Mouse (Mus musculus) layer of hippocampus, postnatal 25 days (tissue): ENCODE measurements at regions not wholly inside any gene's neighbourhood (a gene's known extent, or its start where the extent isn't known, plus 50 kb on each side); places are given as distances from the start of the nearest gene placed in this dataset.
A peak's percentile ranks its signal among the peaks of the same experiment; 100 is the strongest.
"Not testable (repeated sequence)": the region's sequence is repeated elsewhere in the genome, so short reads cannot be mapped to it uniquely, and the experiment has no call there.

Experiments used
- DNase-seq, 2 experiments: peaks; one replicate each; pipeline ENCODE4 v3.0.0; 2022; ENCODE audit warnings: mixed read lengths in 2 of 2, low spot score in 1 of 2; ENCODE audit errors: extremely low spot score in 1 of 2

DNA sequence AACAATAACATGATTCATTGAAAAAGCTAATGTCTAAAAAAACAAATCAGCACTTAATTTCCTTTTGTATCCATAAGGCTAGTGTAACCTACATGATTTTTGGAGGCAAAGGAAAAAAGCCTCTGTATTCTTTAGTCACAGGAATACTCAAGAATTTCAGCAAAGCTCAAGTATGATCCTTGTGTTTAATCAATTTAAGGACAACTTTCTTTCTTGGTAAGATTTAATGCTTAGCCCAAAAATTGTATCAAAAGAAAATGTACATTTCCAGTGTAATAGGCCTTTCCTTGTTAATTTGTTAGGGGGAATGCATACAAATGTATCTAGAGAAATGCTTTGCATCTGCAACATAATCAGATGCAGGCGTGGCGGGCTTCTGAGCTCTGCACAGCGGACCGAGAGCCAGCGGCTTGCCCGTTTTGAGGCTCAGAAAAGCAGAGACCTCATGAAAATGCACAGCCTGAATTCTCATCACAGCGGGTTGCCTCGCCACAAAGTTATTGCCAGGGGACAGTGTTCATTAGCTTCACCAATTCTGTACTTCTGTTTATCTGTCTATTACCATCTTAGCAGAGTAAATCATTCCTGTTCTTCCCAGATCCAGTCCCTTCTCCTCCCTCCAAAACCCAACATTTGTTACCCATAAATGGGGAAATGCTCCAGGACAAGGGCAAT is 133.2 kb upstream of the Kiz start:
- DNase-seq, result no peak

DNA sequence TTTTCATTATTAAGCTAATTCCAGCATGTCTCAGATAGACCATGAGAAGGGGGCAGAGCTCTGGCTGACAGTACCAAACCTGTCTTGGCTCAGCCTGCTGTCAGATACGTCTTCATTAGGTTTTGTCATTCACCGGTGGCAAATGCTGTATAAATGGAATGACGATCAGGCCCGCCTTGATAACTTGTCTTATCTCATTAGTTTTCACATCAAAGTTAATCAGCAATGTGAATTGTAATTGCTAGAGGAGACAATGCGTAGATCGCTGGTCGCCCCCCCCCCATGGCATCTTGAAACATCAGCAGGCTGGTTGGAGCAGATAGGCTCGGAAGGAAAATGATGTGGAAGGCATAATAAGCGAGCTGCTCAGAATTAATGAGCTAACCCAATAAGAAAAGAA is 132.5 kb upstream of the Kiz start:
- DNase-seq, result no peak

GRCm38 (mm10) chr2:146723671-146724070 is 132.0 kb upstream of the Kiz start:
- no peak for DNase-seq

GRCm38 (mm10) chr2:146724142-146724679 is 131.5 kb upstream of the Kiz start:
- DNase-seq, result no peak

- DNase-seq, result no peak
Observed at GRCm38 (mm10) chr2:146724924-146725555, 130.6 kb upstream of the Kiz start.

DNA sequence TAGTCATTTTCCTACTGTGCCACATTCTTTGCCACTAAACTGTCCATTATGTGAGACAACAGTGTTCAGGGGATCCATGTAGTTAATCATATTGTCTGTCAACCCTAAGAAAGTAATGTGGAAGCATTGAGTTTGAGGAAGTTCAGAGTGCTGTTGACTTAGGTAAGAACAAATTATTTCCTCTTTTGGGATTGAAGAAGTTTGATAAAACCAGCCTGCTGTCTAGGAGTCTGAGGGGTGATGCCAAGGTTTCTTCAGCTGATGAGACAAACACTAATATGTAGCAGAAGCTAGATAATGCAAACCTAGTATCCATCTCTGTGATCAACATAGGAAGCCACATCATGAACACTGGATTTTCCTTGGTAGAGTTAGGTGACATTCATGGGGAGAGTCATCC is 127.0 kb upstream of the Kiz start:
- DNase-seq, result no peak

GRCm38 (mm10) chr2:146731081-146731480 is 124.6 kb upstream of the Kiz start:
- no peak for DNase-seq

GRCm38 (mm10) chr2:146732891-146733290 is 122.8 kb upstream of the Kiz start:
- not testable (repeated sequence) for DNase-seq

GRCm38 (mm10) chr2:146744396-146744795 is 111.3 kb upstream of the Kiz start:
- DNase-seq, result no peak

DNA sequence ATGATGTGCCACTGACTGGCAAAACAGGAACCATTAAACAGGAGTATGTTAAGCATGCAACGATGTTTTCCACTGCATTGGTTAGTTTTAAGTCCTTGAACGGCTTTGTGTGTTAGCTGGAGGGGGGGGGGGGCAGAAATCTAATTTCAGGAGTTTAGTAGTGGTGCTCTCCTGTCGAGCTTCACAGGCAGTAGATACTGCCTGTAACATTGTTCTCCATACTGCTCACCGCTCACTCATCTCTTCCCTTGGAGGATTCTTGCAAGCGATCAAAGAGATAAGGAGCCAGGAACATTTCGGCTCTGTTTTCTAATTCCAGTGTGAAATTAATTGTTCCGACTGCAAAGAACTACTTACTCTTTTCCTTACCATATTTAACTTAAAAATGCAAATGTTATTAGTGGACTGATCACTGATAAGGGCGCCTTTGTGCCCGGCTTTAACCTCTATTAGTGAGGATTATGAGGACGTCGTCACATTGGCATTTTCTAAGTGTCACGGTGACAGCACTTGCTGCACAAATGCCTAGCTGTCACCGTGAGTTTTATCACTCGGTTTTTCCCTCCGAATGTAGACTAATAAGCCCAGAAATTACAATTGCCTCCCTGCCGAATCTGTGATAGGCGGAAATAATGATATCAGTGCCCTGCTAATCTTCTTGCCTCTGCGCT is 110.5 kb upstream of the Kiz start:
- no peak for DNase-seq

DNA sequence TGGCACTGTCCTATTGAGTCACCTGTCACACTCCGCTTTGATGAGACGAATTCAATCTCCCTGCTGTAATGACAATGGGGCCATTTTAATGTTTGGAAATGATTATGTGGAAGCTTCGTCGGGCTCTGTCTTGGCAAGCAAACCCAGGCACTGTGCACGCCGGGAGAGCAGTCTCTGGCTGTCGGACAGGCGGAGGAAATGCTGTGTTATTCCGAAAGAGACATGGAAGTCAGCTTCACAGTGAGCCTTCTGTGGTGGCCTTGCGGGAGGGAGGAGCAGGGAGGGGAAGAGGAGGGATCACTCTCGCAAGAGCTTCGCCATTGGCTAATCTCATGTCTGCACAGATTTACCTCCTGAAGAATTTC is 110.0 kb upstream of the Kiz start:
- peak; percentile 35 to 42 for DNase-seq

DNA sequence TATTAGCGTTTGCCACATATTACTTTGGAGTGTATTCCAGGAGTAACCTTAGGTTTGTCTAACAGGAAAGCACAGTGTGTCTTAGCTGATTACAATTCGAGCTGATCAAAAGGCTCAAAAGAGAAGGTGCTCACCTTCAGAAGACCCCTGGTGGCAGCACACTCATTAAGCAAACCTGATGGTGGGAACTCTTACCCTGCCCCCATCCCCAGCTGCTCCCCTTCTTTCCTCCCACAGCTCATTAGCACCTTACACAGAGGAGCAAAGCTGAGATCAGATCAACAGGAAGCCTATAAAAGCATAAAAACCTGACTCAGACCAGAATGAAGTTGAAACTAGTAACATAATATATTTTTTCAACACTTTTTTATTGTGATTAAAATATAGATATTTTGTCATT is 101.7 kb upstream of the Kiz start:
- no peak for DNase-seq

- no peak for DNase-seq
Observed at GRCm38 (mm10) chr2:146763522-146764144, 92.0 kb upstream of the Kiz start.

DNA sequence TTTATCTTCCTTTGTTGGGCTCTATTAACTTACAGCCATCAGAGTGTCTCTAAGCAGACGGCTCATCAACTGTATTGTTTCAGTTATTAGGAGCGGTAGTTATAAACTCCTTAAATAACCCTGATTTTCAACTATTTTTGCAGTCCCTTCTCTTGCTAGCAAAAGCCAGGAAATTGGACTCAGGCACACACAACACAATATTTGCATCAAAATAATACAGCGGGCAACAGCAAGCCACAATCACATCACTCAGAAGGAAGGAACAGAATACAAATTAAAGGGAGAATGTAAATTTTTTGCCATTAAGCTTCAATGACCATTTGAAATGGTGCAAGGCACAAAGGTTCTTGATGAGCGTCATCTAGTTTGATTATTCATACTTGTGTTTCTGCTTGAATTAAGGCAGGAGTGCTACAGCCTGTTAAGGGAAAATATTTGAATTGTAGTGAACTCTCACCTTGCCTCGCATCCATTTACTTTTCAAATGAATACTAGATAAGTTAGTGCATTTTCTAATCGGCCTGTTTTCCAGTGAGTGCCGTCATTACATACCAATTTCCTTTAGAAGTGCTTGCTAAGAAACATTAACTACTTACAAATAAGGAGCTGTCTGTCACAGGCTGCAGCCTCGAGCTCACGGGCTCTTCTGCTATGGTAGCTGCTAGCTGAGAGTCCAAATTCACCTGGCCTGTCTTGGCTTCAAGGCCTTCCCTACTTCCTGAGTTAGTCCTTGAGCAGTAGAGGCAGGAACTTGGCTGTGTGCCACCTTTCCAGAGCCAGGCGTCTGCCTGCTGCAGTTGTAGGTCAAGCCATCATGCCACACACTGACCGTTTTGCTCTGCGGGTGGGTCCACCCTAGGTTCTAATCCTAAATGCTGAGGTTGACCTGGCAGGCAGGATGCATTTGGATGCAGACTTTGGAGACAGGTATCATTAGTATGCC is 91.1 kb upstream of the Kiz start:
- no peak for DNase-seq

GRCm38 (mm10) chr2:146774876-146775275 is 80.8 kb upstream of the Kiz start:
- DNase-seq, result no peak

DNA sequence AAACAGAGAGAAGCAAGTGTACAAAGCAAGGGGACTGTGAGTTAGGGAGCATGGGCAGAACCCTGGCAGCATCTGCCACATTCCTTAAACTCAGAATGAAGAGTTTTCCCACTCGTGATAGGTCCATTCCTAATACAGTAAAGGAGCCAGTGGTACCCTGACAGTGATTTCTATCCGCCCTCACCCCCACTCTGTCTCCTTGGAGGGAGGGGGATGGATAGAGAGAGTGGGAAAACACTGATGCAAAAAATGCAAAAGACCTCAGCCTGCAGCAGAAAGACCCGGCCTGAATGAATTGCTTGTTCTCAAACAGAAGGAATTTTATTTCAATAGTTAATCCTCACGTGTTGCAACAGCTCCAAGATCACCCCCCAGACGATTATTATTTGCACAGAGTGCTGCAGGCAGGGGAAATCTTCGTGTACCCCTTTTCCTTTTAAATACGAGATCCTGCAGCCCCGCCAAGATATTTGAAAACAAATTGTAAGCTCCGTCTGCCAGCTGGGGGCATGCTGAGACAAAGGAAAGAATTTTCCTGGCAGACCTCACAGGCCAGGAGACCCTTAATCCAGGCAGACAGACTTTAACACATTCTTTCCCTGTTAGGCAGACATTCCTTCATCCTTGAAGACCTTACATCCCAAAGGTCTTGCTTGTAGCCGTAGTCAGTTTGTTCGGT is 68.4 kb upstream of the Kiz start:
- DNase-seq, result no peak

DNA sequence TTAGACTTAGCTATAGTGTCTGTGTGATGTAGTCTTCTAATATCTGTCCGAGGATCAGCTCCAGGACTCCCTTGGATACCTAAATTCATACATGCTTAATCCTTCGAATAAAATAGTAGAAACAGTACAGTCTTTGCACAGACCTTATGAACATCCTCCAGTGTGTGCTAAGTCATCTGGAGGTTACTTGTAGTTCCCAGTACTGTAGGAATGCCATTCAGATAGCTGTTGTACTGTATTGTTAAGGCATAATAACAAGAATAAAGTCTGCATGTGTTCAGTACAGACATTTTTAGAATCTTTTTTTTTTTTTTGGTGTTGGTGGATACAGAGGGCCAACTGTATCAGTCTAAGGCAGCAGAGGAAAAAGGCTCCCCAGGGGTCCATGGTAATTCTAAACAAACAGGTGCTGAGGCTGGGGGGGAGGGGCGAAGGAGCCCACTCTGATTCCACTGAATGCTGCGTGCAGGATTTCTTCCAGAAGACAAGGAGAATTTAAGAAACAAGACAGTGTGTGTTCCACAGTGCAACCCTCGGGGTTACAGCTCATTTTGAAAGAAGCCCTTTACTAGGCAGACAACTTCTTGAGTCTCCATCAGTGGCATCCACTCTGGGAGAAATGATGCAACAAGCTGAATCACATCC is 67.7 kb upstream of the Kiz start:
- DNase-seq, result no peak

DNA sequence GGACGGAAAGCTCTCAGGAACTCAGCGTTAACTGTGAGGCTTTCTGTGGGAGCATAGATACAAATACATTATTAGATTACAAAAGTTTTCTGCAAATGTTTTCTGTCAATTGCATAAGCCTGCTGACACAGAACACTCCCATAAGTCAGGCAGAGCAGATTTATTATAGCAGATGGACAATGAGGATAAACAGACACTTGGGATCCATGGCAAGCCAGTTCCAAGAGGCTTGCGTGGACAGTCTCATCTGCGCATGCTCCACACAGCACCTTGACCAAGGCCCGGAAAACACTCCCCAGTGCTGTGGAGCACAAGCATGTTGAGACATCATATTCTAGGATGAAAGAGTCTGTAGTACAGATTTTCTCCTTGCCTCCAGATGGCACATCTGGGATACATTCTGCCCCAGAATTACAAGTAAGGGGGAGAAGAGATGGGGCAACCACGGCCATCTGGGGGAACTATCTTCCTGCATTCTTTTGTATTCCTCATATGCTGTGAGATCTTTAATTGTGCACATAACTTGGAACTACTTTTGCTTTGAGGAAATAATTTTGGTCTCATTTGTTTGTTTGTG is 62.7 kb upstream of the Kiz start:
- peak; percentile 15 to 23 for DNase-seq

DNA sequence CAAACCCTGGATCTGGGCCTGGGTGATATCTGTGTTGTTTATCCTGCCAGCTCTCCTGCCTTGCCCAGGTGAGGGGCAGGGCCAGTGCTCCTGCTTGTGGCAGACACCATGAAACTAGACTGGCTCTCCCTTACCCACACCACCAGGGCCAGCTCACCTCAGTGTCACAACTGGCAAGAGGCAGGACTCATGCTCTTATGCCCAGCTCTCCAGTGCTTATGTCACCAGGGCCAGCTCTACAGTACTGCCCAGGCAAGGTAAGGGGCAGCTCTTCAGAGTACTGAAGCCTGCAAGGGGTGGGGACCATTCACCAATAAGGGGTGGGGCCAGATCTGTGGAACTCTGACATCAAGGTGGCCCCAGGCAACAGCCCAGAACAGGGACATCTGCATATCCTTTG is 52.7 kb upstream of the Kiz start:
- no peak for DNase-seq
